Mouse (Mus musculus): ENCODE data around the gene Rbbp6.
A peak's percentile ranks its signal among the peaks of the same experiment; 100 is the strongest.

Rbbp6 gene

GRCm38 (mm10) chr7:122965386-122965785 lies at the start of gene Rbbp6:
Gene Rbbp6, plus strand, starts transcription at chr7:122965686.
- no peak for DNase-seq

- peak; percentile 67 to 79 for DNase-seq
Measured at GRCm38 (mm10) chr7:122919728-122920582, 45.5 kb upstream of the Rbbp6 start.

GRCm38 (mm10) chr7:122921537-122921936 lies 43.9 kb upstream of the Rbbp6 start:
- peak; percentile 42 to 54 for DNase-seq

GRCm38 (mm10) chr7:122924256-122924655 lies 41.2 kb upstream of the Rbbp6 start:
- DNase-seq: no peak

DNA sequence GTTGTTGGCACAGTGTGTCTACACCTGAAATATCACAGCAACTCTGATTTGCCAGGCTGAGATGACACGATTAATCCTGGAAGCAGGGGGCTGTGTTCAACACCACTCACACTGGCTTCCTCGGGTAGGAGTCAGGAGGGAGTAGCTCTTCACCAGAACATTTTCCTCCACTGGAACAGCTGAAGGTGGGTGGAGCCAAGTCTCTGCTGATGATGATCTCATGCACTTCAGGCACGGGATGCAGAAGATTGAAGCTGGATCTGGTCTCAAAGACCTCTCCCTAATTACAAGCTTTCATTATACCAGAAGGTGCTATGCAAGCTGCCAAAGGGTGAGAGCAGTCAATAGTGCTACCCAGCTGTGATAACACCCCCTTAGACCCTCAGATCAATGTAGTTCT lies 35.0 kb upstream of the Rbbp6 start:
- DNase-seq: no peak

DNA sequence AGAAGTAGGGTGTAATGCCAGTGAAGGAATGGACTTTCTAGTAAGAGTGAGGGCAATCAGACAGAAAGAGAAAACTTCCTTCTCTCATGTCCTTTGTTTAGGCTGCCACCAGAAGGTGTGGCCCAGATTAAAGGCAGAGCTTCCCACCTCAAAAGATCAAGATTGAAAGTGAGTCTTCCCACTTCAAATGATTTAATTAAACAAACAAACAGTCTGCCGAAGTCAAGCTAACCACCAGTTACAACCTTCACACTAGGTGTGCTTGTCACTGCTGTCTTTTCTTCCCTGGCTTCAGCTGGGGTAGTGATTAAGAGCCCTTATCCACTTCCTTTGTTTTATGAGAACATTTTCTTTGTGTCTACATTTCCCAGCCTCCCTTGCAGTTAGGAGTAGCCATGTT lies 33.3 kb upstream of the Rbbp6 start:
- DNase-seq: no peak

GRCm38 (mm10) chr7:122936626-122937025 lies 28.9 kb upstream of the Rbbp6 start:
- DNase-seq: no peak

GRCm38 (mm10) chr7:122938197-122938596 lies 27.3 kb upstream of the Rbbp6 start:
- no peak for DNase-seq

DNA sequence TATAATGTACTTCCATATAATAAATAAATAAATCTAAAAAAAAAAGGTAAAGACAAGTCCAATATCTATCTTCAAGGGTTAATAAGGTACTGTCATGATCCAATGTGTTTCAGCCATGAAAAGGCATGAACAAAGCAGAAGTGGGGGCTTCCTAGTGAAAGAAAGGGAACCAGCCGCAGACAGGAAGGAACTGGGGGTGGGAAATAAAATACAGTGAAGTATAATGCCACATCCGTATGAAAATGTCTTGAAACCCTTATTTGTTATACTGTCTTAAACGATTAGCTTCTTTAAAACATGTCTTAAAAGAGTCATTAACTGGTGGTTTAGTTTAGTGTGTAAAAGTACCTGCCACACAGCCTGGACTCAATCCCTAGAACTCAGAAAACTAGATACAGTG lies 26.3 kb upstream of the Rbbp6 start:
- DNase-seq: no peak

GRCm38 (mm10) chr7:122940371-122941075 lies 25.0 kb upstream of the Rbbp6 start:
- DNase-seq: no peak

- DNase-seq: no peak
Measured at GRCm38 (mm10) chr7:122942111-122942510, 23.4 kb upstream of the Rbbp6 start.

DNA sequence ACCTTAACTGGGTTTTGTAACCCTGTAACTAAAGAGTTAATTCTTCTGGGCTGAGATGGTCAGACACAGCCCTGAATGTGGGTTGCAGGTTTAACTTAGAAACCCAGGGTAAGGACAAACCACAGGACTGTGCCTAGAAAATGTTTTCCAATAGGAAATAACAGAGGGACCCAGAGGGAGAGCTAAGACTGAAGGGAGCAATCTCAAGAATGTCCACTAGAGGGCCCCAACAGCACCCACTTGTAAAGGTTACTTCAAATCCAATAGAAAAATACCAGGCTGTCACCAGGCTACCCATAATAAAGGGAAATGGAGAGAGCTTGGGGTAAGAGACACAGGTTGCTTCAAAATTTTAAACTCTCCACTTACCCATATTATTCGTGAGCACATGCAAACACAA lies 20.3 kb upstream of the Rbbp6 start:
- peak; percentile 90 to 92 for DNase-seq

- no peak for DNase-seq
Measured at GRCm38 (mm10) chr7:122949268-122949667, 16.2 kb upstream of the Rbbp6 start.

- no peak for DNase-seq
Measured at GRCm38 (mm10) chr7:122951464-122951863, 14.0 kb upstream of the Rbbp6 start.

- DNase-seq: peak; percentile 25 to 39
Measured at GRCm38 (mm10) chr7:122952066-122952465, 13.4 kb upstream of the Rbbp6 start.

DNA sequence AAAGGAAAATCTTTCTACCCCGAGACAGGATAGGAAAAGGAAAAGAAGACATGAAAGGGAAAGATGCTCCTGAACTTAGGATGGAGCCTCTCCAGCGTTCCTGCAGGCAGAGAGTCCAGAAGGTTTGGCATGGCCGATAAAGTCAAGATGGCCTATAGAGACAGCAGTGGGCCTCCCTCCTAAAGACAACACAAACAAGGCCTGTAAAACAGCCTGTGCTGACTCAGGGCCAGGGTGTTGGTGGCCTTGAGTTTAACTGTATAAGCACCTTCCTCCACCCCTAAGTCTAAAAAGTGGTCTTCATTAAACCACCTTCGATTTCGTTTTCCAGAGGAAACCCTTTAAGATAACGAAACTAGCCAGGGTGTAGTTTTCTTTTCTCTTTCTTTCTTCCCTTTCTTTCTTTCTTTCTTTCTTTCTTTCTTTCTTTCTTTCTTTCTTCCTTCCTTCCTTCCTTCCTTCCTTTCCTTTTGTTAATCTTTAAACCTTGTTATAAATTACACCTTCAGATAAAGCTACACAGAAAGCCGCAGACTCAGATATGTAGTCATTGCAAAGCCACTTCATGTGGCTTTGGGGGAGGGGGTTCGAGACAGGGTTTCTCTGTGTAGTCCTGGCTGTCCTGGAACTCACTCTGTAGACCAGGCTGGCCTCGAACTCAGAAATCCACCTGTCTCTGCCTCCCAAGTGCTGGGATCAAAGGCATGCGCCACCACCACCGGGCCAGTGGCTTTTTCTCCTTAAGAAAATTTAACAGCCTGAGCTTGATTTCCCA lies 10.8 kb upstream of the Rbbp6 start:
- DNase-seq: no peak

- peak in 1 of 2 experiments; percentile 19 for DNase-seq
Measured at GRCm38 (mm10) chr7:122955226-122955955, 10.1 kb upstream of the Rbbp6 start.

DNA sequence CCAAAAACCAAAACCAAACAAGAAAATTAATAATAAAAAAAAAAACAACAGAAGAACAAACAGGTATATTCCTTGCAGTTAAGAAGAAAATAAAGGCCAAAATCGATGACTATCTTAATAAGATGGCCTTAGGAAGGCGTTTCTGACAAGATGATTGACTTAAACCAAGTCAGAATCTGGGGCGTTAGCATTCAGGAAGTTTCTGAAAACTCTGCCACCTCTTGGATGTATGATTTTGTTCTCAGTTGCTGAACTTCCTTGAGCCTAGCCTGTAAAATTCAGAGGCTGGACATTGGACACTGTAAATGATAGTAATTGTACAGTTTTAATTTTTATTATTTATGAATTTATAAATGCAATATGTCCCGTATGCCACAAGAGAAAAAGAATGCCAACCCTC lies 3.3 kb downstream of the Rbbp6 start:
- DNase-seq: no peak

DNA sequence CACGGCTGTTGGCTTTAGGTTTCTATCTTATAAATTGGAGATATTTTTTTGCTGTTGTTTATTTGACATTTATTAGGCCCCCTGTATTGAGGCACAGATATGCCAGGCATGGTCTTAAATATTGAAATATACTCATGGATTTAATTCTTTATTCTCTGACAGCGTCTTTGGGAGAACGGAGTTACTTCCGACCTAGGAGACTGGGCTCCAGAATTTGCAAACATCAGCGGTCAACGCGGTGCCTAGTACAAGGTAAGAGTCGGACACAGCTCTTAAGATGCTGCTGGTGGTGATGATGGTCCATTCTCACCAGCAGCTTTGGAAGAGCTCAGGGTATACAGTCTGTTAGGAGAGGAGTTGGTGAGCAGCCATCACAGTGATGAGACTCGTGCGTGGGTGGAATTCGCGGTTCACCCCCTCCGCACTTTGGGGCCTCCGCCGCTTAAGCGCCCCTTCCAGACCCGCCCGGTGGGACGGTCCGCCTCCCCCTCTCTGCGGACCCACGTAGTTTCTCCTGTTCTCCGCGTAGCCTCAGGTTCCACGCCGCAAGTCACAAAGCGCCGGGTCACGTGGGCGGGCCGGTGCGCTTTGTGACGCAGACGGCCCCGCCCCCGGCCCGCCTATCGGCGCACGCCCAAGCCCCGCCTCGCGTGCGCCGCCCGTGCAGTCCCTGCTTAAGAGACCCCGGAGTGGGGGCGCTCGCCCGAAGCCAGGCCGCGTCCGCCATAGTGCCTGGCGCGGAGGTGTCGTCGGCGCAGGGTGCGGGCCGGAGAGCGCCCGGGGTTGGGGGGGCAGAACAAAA lies 3.9 kb downstream of the Rbbp6 start:
- peak; percentile 99 for DNase-seq

DNA sequence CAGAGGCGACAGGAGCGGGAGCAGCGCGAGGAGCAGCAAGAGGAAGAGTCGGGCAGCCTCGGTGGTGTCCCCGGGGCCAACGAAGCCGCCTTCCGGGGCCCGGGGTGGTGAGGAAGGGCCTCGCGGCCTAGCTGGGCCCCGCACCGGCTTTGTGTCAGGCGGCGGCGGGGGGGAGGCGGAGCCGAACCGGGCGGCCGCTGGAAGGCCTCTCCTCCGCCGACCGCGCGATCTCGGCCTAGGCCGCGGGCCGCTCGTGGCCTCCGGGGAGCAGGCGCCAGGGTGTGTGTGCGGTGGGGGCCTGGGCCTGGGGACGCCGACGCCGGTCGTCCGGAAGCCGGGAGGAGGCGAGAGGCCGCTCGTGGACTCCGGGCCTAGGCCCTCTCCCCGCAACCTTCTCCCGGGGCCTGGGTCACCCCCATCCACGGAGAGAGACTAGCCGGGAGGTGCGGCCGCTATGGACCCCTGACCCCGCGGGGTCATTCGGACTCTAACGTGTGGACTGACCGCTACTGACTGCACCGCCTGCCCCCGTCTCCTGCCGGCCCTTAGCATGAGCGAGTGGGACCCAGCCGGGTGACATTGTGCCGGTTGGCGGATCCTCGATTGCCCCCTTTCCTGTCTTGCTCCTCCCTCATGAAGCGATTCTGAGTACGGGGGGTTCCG lies 4.8 kb downstream of the Rbbp6 start:
- peak; percentile 69 to 77 for DNase-seq

GRCm38 (mm10) chr7:122970864-122971420 lies 5.5 kb downstream of the Rbbp6 start:
- DNase-seq: peak in 1 of 2 experiments; percentile 14
